Mouse (Mus musculus): Measurements from ENCODE around the gene Neurl1a. TPM values are rescaled to one million over a fixed set of nuclear protein-coding genes. Genes with fewer than 3 reads are reported as not detected.

Gene Neurl1a
- polyA plus RNA-seq, 1 experiment from 2014 or later: 15.0 TPM

DNA sequence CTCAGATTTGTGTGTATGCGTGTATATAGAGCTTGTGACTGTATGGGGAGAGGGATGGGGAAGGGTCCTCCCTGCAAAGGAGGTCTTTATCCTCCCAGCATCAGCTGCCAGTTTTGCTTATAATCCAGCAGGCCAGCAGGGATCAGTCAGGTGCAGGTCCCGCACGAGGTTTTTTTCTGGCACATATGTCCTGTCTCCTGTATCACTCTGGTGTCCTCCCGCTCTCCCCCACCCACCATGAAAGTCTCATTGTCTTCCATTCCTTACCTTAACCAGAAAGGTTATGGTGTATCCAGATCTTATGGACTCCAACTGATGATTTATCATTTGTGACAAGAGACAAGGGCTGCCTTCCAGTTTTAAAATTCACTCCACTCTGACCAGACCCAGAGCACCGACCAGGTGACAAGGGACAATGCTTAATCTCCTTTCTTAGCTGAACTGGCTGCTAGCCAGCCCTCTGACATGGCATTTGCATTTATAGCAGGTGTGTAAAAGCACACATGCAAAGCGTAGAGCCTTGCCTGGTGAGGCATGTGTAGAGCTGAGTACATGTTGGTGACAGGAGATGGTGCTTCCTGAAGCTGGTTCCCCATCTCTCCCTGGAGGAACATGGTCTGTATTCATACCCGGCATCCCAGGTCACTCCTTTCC, 43.0 kb downstream of the Neurl1a start:
- 61% methylated on average over 7 of the region's 7 CpGs for WGBS
- peaks cover 12% of the 10 kb centered on the region; the same call in 1 of the 2 replicates for H3K4me1 ChIP-seq
- no peaks in the 10 kb centered on the region for H3K36me3 ChIP-seq (replicated peaks)
- no peak overlapping the region for H3K27ac ChIP-seq
- no peak overlapping the region for H3K9ac ChIP-seq
- H3K4me3 ChIP-seq: no peak overlapping the region
- no peak for ATAC-seq (replicated peaks)
- no peaks in the 10 kb centered on the region for H3K9me3 ChIP-seq
- no peak overlapping the region for H3K4me2 ChIP-seq
- no peaks in the 10 kb centered on the region for H3K27me3 ChIP-seq (replicated peaks)

DNA sequence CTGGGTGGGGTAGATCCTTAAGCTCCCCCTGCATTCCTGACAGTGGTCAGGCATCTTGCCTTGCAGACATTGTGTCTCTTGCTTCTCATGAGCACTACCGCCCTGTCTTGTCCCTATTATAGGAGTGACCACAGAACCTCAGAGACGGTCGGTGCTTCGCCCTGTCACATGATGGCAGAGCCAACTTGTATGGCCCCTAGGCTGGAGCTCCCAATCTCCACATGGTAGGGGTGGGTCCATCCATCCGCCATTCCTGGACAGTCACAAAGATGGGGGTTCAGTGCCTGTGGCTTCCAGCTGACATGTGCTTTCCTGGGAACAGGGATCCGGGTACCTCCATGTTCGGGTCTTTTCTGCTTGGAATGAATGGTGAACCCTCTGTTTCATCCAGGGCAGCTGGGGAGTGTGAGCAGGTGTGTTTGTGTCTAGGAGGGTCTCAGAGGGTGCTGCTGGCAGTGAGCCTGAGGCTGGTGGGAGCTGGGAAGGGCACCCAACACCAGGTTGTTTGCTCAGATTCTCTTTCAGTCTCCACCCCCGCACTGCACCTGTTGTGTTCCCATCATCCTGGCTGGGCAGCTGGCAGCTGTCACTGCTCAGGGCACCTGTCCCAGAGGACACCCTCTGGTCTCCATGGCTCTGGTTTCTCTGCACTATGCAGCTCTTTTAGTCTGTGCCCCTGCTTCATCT, 43.7 kb downstream of the Neurl1a start:
- no peaks in the 10 kb centered on the region for H3K27me3 ChIP-seq (replicated peaks)
- no peak overlapping the region for H3K4me2 ChIP-seq
- H3K9me3 ChIP-seq: no peaks in the 10 kb centered on the region
- no peak overlapping the region for H3K4me3 ChIP-seq
- no peaks in the 10 kb centered on the region for H3K36me3 ChIP-seq (replicated peaks)
- H3K4me1 ChIP-seq: peaks cover 12% of the 10 kb centered on the region; the same call in 1 of the 2 replicates
- 85% methylated on average over 8 of the region's 8 CpGs for WGBS
- no peak overlapping the region for H3K9ac ChIP-seq
- no peak for ATAC-seq (replicated peaks)
- no peak overlapping the region for H3K27ac ChIP-seq

DNA sequence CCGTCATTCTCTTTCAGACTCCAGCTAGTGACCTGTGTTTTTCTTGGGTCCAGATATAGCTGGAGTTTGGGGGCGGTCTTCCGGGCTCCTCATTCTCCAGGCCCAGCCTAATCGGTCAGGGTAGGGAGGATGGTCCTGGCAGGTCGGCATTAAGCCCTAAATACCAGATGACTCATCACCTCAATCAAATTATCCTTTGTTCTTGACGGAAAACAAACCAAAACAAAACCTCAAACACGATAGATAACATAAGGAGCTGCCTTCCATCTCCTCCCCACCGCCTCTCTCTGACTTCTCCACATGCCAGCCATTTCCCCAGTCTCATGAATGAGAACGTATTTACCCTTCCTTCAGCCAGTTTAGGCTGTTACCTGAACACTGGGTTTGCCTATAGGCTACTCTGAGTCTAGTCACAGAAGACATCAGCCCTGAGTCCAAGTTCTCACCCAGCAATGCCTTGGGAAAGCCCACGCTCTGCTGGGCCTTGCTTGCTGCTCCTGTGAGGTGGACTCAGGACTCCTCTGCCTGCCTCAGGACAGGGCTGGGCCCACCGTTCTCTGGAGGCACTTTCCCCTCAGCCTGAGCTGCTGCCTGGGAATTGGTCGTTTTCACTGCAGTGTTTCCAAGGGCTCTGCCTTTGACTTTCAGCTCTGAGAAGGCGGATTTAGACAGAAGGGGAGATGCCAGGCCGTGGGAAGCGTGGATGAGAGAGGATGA, 44.4 kb downstream of the Neurl1a start:
- H3K4me2 ChIP-seq: no peak overlapping the region
- H3K4me3 ChIP-seq: no peak overlapping the region
- 75% methylated on average over 15 of the region's 15 CpGs for WGBS
- no peak overlapping the region for H3K9ac ChIP-seq
- peaks cover 12% of the 10 kb centered on the region; the same call in 1 of the 2 replicates for H3K4me1 ChIP-seq
- H3K27ac ChIP-seq: no peak overlapping the region
- no peak for ATAC-seq (replicated peaks)
- H3K36me3 ChIP-seq (replicated peaks): no peaks in the 10 kb centered on the region
- no peaks in the 10 kb centered on the region for H3K9me3 ChIP-seq
- no peaks in the 10 kb centered on the region for H3K27me3 ChIP-seq (replicated peaks)

DNA sequence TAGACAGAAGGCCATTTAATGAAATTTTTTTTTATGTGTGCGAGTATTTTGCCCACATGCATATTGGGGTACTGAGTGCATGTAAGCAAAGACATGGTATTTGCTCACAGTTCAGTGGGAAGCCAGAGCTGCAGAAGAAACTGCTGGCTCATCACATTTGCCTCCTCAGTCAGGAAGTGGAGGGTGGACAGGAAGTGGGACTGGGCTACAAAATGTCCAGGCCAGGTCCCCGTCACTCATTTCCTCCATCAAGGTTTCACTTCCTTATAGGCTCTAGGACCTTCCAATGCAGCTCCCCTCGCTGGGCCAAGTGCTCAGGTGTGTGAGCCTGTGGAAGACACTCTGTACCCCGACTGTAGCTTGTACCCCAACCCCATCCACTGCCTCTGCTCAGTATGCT, 46.1 kb downstream of the Neurl1a start:
- Histone ChIP-seq H3K27ac (no peak overlapping the region), H3K4me2 (no peak overlapping the region), H3K36me3 (replicated peaks) (no peaks in the 10 kb centered on the region), H3K4me3 (no peak overlapping the region), H3K9ac (no peak overlapping the region), H3K4me1 (peaks cover 22% of the 10 kb centered on the region), H3K27me3 (replicated peaks) (no peaks in the 10 kb centered on the region), H3K9me3 (no peaks in the 10 kb centered on the region)
- 84% methylated on average over 4 of the region's 4 CpGs for WGBS
- no peak for ATAC-seq (replicated peaks)

DNA sequence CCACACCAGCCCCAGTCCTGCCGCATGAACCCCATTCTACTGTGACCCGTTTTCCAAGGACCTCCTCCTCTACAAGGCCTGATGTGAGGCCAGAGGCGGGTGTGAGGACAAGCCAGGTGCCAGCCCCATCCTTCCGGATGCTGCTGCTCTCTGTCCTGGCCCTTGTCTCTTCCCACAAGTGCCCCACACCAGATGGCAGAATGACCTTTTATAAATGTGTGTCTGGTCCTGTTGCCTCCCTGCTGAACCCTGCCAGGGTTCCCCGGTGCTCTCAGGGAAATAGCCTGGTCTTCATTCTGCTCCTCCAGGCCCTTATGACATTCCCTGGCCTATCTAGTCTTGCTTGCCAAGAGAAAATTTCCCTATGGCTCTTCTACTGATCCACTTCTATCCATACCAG, 47.2 kb downstream of the Neurl1a start:
- H3K4me2 ChIP-seq: no peak overlapping the region
- H3K36me3 ChIP-seq (replicated peaks): no peaks in the 10 kb centered on the region
- peaks cover 22% of the 10 kb centered on the region for H3K4me1 ChIP-seq
- H3K9me3 ChIP-seq: no peaks in the 10 kb centered on the region
- H3K27ac ChIP-seq: no peak overlapping the region
- ATAC-seq (replicated peaks): no peak
- WGBS: 88% methylated on average over 5 of the region's 5 CpGs
- H3K27me3 ChIP-seq (replicated peaks): no peaks in the 10 kb centered on the region
- H3K9ac ChIP-seq: no peak overlapping the region
- H3K4me3 ChIP-seq: no peak overlapping the region

DNA sequence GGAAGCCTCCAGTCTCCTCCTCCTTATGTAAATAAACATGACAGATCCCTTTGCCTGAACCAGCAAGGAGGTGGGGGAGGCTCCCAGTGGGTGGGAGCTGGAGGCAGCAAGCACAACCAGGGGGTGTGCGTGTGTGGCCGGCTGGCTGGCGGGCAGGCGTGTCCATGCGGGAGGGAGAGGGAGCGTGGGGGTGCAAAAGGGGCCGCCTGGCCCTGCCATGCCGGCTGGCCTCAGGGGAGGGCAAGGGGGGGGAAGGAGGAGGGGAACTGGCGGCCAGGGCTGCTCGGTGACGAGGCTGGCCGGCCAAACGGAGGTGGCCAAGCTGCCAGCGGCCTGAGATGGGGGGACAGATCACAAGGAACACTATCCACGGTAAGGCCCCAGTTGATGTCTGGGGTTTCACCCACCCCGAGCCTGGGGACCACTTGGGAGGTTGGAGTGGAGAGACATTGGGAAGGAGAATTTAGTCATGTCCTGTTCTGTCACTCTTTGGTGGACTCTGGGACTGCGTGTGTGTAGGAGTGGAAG, 50.2 kb downstream of the Neurl1a start:
- no peak overlapping the region for H3K27ac ChIP-seq
- peak overlapping the region; percentile 23; the same call in 1 of the 2 replicates for H3K4me3 ChIP-seq
- H3K9ac ChIP-seq: peak overlapping the region; percentile 33; the same call in 1 of the 2 replicates
- H3K9me3 ChIP-seq: no peaks in the 10 kb centered on the region
- WGBS: 7% methylated on average over 17 of the region's 17 CpGs
- peak; percentile 51; the same call in 1 of the 2 replicates for ATAC-seq (replicated peaks)
- no peaks in the 10 kb centered on the region for H3K27me3 ChIP-seq (replicated peaks)
- peaks cover 10% of the 10 kb centered on the region for H3K4me1 ChIP-seq
- peak overlapping the region; percentile 50 for H3K4me2 ChIP-seq
- no peaks in the 10 kb centered on the region for H3K36me3 ChIP-seq (replicated peaks)

DNA sequence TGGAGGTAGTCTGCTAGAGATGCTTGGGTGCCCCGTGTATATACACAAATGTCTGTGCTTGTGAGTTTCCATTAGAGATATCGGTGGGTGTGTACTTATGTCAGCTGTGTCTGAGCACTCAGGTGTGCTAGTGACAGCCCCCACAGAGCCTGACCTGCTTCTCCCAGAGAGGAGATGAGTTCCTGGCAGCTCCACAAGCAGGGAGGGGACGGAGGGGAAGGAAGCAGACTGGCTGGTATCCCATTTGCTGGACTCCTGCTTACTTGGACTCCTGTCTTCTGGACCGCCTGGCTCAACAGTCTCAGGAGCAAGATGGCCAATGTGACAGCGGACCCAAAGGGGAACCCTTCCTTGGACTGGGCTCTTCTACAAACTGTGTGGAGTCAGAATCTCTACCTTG, 50.8 kb downstream of the Neurl1a start:
- Histone ChIP-seq H3K27me3 (replicated peaks) (no peaks in the 10 kb centered on the region), H3K4me2 (no peak overlapping the region), H3K4me3 (no peak overlapping the region), H3K36me3 (replicated peaks) (no peaks in the 10 kb centered on the region), H3K27ac (no peak overlapping the region), H3K9ac (no peak overlapping the region), H3K4me1 (peaks cover 10% of the 10 kb centered on the region), H3K9me3 (no peaks in the 10 kb centered on the region)
- 82% methylated on average over 5 of the region's 5 CpGs for WGBS
- no peak for ATAC-seq (replicated peaks)

DNA sequence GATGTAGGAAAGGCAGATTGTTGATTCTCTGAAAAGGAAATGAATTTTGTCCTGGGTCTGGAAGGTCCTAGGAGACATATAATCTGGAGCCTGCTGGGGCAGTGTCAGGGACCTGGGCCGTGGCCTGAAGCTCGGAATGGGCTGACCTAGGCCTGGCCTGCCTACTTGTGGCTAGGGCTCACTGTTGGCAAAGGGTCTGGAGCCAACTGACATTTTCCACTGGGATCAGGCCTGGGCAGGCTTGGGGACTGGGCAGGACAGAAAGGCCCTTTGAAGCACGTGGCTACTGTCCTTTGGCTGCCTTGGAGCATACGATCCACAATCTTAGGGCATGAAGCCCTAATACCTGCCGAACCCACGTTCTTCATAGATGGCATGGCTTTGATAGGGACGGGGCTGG, 51.5 kb downstream of the Neurl1a start:
- WGBS: 94% methylated on average over 7 of the region's 7 CpGs
- Histone ChIP-seq H3K4me3 (no peak overlapping the region), H3K27ac (no peak overlapping the region), H3K9ac (no peak overlapping the region), H3K4me2 (no peak overlapping the region), H3K9me3 (no peaks in the 10 kb centered on the region), H3K27me3 (replicated peaks) (no peaks in the 10 kb centered on the region), H3K4me1 (peaks cover 10% of the 10 kb centered on the region), H3K36me3 (replicated peaks) (no peaks in the 10 kb centered on the region)
- no peak for ATAC-seq (replicated peaks)

DNA sequence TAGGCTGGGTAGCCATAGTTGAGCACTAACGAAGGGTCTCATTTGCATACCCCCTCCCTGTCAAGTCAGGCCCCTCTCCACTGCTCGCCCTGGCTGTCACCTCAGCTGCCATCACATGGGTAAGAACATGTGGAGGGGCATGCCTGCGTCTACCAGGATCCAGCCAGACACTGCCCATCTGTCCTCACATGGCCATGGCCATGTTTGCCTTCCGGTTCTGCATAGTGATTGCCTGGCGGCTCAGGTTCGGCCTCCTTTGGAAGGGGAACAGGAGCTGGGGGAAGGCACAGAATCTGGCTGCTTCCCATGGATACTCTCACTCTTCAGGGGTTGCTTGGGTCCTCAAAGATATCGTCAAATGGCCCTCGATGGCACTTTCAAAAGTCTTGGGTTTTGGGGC, 52.1 kb downstream of the Neurl1a start:
- ATAC-seq (replicated peaks): no peak
- Histone ChIP-seq H3K27ac (no peak overlapping the region), H3K9me3 (no peaks in the 10 kb centered on the region), H3K4me2 (no peak overlapping the region), H3K36me3 (replicated peaks) (no peaks in the 10 kb centered on the region), H3K27me3 (replicated peaks) (no peaks in the 10 kb centered on the region), H3K4me1 (peaks cover 10% of the 10 kb centered on the region), H3K4me3 (no peak overlapping the region), H3K9ac (no peak overlapping the region)
- 86% methylated on average over 8 of the region's 8 CpGs for WGBS

DNA sequence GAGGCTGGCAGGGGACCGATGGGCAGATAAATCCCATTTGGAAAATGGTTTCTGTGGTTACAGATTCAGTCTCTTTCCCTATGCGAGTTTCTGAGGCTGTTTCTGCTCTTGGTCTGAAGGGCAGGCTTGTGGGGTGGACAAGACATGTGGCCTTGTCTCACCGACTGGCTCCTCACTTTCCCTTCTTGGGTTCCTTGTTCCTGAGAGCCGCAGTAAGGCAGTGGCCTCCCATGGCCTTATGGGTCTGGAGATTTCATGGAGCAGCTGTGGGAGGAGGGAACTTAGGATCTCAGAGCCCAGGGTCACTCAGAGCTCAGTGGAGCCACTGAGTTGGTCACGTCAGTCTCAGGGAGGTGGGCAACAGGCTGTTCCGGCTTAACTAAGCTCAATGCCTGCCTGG, 52.8 kb downstream of the Neurl1a start:
- H3K4me3 ChIP-seq: no peak overlapping the region
- ATAC-seq (replicated peaks): no peak
- no peaks in the 10 kb centered on the region for H3K36me3 ChIP-seq (replicated peaks)
- peaks cover 10% of the 10 kb centered on the region for H3K4me1 ChIP-seq
- H3K9ac ChIP-seq: no peak overlapping the region
- no peaks in the 10 kb centered on the region for H3K27me3 ChIP-seq (replicated peaks)
- no peak overlapping the region for H3K27ac ChIP-seq
- no peaks in the 10 kb centered on the region for H3K9me3 ChIP-seq
- H3K4me2 ChIP-seq: no peak overlapping the region
- WGBS: 86% methylated on average over 6 of the region's 6 CpGs

DNA sequence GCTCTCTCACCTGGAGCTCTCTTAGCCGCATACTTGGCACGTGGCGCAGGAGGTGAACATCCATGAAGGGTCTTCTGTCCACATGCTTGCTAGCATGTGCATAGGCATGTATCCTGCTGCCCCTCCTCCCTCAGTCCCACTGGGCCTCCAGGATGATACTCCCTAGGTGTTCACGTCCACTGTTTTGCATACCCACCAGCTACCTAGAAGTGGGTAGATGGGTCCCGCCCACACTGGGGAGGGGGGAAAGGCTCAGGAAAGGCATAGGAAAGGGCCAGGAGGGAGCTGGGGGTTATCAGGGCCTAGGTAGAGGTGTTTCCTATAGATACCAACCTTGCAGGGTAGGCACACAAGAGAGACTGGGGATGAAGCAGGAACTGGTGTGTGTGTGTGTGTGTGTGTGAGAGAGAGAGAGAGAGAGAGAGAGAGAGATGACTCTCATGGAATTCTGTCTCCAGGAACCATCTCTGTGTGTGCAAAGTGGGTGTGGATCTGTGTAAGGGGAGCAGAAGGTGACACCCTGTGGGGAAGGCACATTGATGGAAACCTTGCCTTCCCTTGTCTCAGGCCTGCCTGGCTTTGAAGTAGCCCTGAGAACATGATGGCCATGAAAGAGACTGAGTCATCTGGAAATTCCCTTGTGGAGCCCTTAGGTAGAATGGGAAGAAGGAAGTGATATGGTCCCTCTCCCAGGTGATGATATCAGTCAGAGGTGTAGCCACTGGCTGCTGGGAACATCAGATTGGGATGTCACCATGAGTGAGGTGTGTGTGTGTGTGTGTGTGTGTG, 53.7 kb downstream of the Neurl1a start:
- peaks cover 10% of the 10 kb centered on the region for H3K4me1 ChIP-seq
- H3K27ac ChIP-seq: no peak overlapping the region
- H3K4me3 ChIP-seq: no peak overlapping the region
- H3K36me3 ChIP-seq (replicated peaks): no peaks in the 10 kb centered on the region
- no peak overlapping the region for H3K9ac ChIP-seq
- H3K27me3 ChIP-seq (replicated peaks): no peaks in the 10 kb centered on the region
- ATAC-seq (replicated peaks): no peak
- H3K9me3 ChIP-seq: no peaks in the 10 kb centered on the region
- H3K4me2 ChIP-seq: no peak overlapping the region
- WGBS: 88% methylated on average over 5 of the region's 5 CpGs

DNA sequence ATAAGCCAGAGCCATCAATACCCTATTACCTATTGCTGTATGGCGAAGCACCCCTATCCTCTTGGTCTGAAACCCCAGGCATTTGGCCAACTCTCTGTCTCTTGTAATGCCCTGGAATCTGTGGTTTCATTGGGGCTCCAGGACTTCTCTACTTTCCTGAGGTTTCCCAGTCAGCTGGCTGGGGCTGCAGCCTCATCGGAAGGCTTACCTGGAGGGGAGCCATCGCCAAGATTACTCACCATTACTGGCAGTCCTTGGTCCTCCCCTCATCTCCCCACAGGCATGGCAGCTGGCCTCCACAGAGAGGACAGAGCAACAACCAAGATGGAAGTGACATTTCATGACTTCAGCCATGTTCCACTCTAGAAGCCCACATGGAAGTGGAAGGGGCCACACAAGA, 54.5 kb downstream of the Neurl1a start:
- ATAC-seq (replicated peaks): no peak
- H3K4me2 ChIP-seq: no peak overlapping the region
- 95% methylated on average over 3 of the region's 3 CpGs for WGBS

More for the DNA sequence above, 54.5 kb downstream of the Neurl1a start:
- no peaks in the 10 kb centered on the region for H3K27me3 ChIP-seq (replicated peaks)
- H3K36me3 ChIP-seq (replicated peaks): no peaks in the 10 kb centered on the region
- no peaks in the 10 kb centered on the region for H3K9me3 ChIP-seq
- peaks cover 10% of the 10 kb centered on the region for H3K4me1 ChIP-seq
- H3K4me3 ChIP-seq: no peak overlapping the region
- H3K27ac ChIP-seq: no peak overlapping the region
- no peak overlapping the region for H3K9ac ChIP-seq
